Mouse (Mus musculus) cerebellum, adult 2 months (tissue): Measurements from ENCODE around the gene Man1c1. TPM values are rescaled to one million over a fixed set of nuclear protein-coding genes. Genes with fewer than 3 reads are reported as not detected.

Experiments
- DNase-seq, 2 experiments: peaks; one replicate each; pipeline ENCODE4 v3.0.0; 2021
- H3K27ac ChIP-seq: fragments of 200-500 bp; 2 replicates; pipeline ENCODE4 v1.5.1; 2012; ENCODE audit warnings: low read length, control low read depth, inconsistent platforms; ENCODE audit not compliant: insufficient read depth
- H3K27me3 ChIP-seq: fragments of 200-500 bp; 2 replicates; pipeline ENCODE4 v1.6.1; 2012; ENCODE audit warnings: inconsistent platforms, mild to moderate bottlenecking, low read length, moderate library complexity; ENCODE audit not compliant: control insufficient read depth, insufficient read depth
- H3K4me1 ChIP-seq: fragments of 200-500 bp; 2 replicates; pipeline ENCODE4 v1.6.1; 2011; ENCODE audit warnings: low read length; ENCODE audit not compliant: control insufficient read depth, insufficient read depth
- H3K4me3 ChIP-seq: fragments of 200-500 bp; replicated peaks from 2 replicates; pipeline ENCODE3; 2011; ENCODE audit warnings: mild to moderate bottlenecking, low read depth, low read length, control low read depth; ENCODE audit not compliant: insufficient read depth
- CTCF ChIP-seq: fragments of 200-500 bp; IDR thresholded peaks from 2 replicates; pipeline ENCODE4 v1.5.1; 2011; ENCODE audit warnings: low read depth, mild to moderate bottlenecking, control low read depth, low read length, moderate library complexity, borderline replicate concordance; ENCODE audit not compliant: insufficient read depth
- POLR2A ChIP-seq: fragments of 200-500 bp; IDR thresholded peaks from 2 replicates; pipeline ENCODE4 v1.6.1; 2011; ENCODE audit warnings: low read length, control low read depth, borderline replicate concordance; ENCODE audit not compliant: insufficient read depth
- WGBS: fragments of 180-500 bp; shearing (Covaris S2); methylation state at CpG from one replicate; pipeline ENCODE4 v1.1.7; 2018; 5-methylcytosine and 5-hydroxymethylcytosine counted together
- polyA plus RNA-seq: library from polyadenylated mRNA; depleted of rRNA; stranded (reverse); fragments of >200 nt; gene quantifications from 2 replicates; pipeline ENCODE4 v1.2.3, GENCODE M21; 2012

The Man1c1 gene
- polyA plus RNA-seq, 1 experiment, result 30.1 TPM

GRCm38 (mm10) chr4:134693202-134693940 lies 10.7 kb downstream of the Man1c1 start:
- WGBS, result 20% methylated on average over 9 of the region's 9 CpGs
- no peak for TF ChIP-seq POLR2A
- TF ChIP-seq CTCF, result no peak
- Histone ChIP-seq H3K4me3 (no peak overlapping the region), H3K27me3 (no peaks in the 10 kb centered on the region), H3K4me1 (peaks cover 31% of the 10 kb centered on the region), H3K27ac (0 out of 2 replicates have a peak overlapping the region, but pooled peaks have one; percentile 26)
- DNase-seq, result peak; percentile 38 to 52

DNA sequence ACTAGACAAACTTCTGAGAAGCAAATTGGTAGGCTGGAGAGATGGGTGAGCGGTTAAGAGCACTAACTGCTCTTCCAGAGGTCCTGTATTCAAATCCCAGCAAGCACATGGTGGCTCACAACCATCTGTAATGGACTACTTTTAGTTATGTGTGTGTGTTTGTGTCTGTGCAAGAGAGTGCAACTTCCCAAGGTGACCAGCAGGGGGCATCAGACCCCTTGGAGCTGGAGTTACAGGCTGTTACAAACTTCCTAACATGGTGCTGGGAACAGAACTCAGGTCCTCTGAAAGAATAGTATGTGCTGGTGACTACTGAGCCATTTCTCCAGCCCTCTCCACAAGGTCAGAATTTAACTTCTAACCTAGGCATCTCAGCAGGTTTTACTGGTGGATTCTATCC lies 11.7 kb downstream of the Man1c1 start:
- TF ChIP-seq POLR2A (no peak), CTCF (no peak)
- no peak for DNase-seq
- Histone ChIP-seq H3K4me3 (no peak overlapping the region), H3K4me1 (peaks cover 26% of the 10 kb centered on the region), H3K27ac (no peak overlapping the region), H3K27me3 (no peaks in the 10 kb centered on the region)
- 95% methylated on average over 1 of the region's 1 CpGs for WGBS

DNA sequence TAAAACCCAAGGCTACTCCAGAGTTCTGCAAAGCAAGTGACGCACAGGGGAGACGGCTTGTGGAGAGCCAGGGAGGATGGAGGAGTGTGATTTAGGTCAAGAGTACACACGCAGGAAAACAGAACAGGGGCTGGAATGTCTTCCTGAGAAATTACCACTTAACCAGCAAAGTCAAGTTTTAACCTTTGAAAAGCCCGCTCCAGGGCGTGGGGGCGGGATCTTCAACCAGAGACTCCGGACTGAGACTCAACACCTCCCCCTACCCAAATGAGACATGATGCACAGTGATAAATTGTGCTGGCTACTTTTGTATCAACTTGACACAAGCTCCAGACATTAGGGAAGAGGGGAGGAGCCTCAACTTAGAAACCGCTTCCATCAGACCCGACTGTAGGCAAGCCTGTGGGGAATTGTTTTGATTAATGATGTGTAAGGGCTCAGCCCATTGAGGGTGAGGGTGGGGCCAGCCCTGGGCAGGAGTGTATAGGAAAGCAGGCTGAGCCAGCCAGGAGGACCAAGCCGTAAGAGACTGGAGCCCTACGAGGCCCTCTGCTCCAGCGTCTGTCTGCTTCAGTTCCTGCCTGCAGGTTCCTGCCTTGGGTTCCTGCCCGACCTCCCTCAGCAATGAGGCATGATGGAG lies 17.9 kb downstream of the Man1c1 start:
- TF ChIP-seq POLR2A (no peak), CTCF (no peak)
- peaks cover 25% of the 10 kb centered on the region for H3K4me1 ChIP-seq
- H3K4me3 ChIP-seq, result no peak overlapping the region
- DNase-seq, result no peak
- 80% methylated on average over 13 of the region's 13 CpGs for WGBS
- no peak overlapping the region for H3K27ac ChIP-seq
- H3K27me3 ChIP-seq, result no peaks in the 10 kb centered on the region

GRCm38 (mm10) chr4:134684637-134685338 lies 19.3 kb downstream of the Man1c1 start:
- WGBS, result 77% methylated on average over 9 of the region's 9 CpGs
- DNase-seq, result peak in 1 of 2 experiments; percentile 55
- Histone ChIP-seq H3K4me3 (no peak overlapping the region), H3K4me1 (peaks cover 29% of the 10 kb centered on the region), H3K27ac (no peak overlapping the region), H3K27me3 (no peaks in the 10 kb centered on the region)
- TF ChIP-seq POLR2A, result no peak
- TF ChIP-seq CTCF, result peak; percentile 52

- DNase-seq, result no peak
- Histone ChIP-seq H3K27ac (peak overlapping the region; percentile 91), H3K27me3 (no peaks in the 10 kb centered on the region), H3K4me3 (no peak overlapping the region), H3K4me1 (peaks cover 38% of the 10 kb centered on the region)
- 49% methylated on average over 8 of the region's 8 CpGs for whole genome bisulfite sequencing
- no peak for TF ChIP-seq POLR2A
- no peak for TF ChIP-seq CTCF
Observed at GRCm38 (mm10) chr4:134683892-134684291, 20.2 kb downstream of the Man1c1 start.

DNA sequence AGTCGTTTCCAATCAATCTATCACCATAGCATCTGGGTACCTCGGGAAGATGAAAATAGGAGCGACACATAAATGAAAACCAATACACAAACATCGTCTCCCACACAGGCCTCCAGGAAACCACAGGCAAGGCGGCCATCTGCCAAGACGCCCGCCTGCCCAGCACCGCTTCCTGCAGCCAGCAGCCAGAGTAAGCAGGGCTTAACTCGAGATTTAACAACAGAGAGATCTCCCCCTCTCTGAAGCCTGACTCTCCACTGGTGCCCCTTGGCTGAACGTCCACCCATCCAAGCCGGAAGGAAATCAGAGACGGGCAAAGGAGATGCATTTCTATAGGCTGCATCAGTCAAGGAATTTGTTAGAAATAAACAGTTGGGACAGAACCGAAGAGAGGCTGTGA lies 21.1 kb downstream of the Man1c1 start:
- peaks cover 47% of the 10 kb centered on the region for H3K4me1 ChIP-seq
- no peak overlapping the region for H3K4me3 ChIP-seq
- no peaks in the 10 kb centered on the region for H3K27me3 ChIP-seq
- TF ChIP-seq CTCF (no peak), POLR2A (no peak)
- H3K27ac ChIP-seq, result peak overlapping the region; percentile 91
- 6% methylated on average over 13 of the region's 13 CpGs for WGBS
- DNase-seq, result peak; percentile 69

- peak in 1 of 2 experiments; percentile 48 for DNase-seq
- H3K27ac ChIP-seq, result peak overlapping the region; percentile 91
- WGBS, result 32% methylated on average over 8 of the region's 8 CpGs
- H3K4me3 ChIP-seq, result no peak overlapping the region
- H3K27me3 ChIP-seq, result no peaks in the 10 kb centered on the region
- peaks cover 52% of the 10 kb centered on the region for H3K4me1 ChIP-seq
- TF ChIP-seq CTCF (no peak), POLR2A (no peak)
Observed at GRCm38 (mm10) chr4:134682423-134682822, 21.7 kb downstream of the Man1c1 start.

GRCm38 (mm10) chr4:134681819-134682218 lies 22.3 kb downstream of the Man1c1 start:
- Histone ChIP-seq H3K4me1 (peaks cover 58% of the 10 kb centered on the region), H3K27ac (peak overlapping the region; percentile 91), H3K4me3 (no peak overlapping the region), H3K27me3 (no peaks in the 10 kb centered on the region)
- TF ChIP-seq CTCF, result peak; percentile 36
- TF ChIP-seq POLR2A, result no peak
- DNase-seq, result peak in 1 of 2 experiments; percentile 47
- WGBS, result 86% methylated on average over 7 of the region's 7 CpGs
